Mouse (Mus musculus) common myeloid progenitor, adult 5-6 weeks (primary cell): ENCODE data around the gene Trappc1. TPM values are rescaled to one million over a fixed set of nuclear protein-coding genes. Genes with fewer than 3 reads are reported as not detected.

Experiments used
- ATAC-seq: replicated peaks from 2 replicates; pipeline ENCODE4 v1.8.0; 2016; ENCODE audit warnings: low read depth, mild to moderate bottlenecking, moderate TSS enrichment, inconsistent platforms; ENCODE audit not compliant: poor library complexity, severe bottlenecking
- total RNA-seq: library from RNA; stranded (forward); fragments of 200-1000, 187-1606 nt; gene quantifications from 2 replicates; pipeline ENCODE4 v1.2.3, GENCODE M21; 2017

Gene Trappc1
- total RNA-seq, 1 experiment from 2014 or later: 75.4 TPM

- no peak for ATAC-seq
Measured at GRCm38 (mm10) chr11:69368356-69369214, 44.8 kb downstream of the Trappc1 start.

GRCm38 (mm10) chr11:69369215-69369989 lies 45.6 kb downstream of the Trappc1 start, which contains the start of gene Chd3:
Gene Chd3, minus strand, starts transcription at chr11:69369406.
- ATAC-seq: no peak

DNA sequence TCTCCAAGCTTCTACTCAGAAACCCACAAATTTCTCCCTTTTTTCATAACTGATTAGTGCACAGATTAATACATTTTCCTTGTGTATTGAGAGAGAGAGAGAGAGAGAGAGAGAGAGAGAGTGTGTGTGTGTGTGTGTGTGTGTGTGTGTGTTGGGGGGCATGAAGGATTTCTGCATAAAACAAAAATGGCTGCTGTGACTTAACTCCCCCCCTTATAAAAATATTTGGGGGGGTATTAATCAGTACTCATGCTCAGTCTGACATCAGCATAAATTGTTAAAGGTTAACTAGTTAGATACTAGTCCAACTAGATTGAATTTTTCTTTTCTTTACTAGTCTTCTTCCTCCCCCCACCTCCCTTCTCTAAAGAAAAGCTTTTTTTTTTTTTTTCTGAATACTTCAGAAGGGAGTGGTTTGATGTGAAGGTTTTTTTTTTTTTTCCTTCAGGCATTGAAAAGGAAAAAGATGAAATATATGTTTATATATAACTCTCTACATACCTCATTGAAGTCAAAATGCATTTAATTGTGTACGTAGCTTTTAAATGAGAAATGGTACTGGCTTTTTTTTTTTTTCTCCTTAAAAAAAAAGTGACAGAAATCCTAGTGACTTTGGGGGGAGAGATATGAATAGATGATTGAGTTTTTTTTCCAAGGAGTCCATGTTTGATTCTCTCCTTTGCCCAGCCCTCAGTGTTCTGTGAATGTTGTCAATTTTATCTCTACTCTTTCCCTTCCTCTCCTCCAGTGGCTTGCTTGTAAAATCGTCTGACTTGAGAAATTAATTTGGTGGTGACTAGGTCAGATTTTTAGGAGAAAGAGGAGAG lies 46.4 kb downstream of the Trappc1 start:
- no peak for ATAC-seq

DNA sequence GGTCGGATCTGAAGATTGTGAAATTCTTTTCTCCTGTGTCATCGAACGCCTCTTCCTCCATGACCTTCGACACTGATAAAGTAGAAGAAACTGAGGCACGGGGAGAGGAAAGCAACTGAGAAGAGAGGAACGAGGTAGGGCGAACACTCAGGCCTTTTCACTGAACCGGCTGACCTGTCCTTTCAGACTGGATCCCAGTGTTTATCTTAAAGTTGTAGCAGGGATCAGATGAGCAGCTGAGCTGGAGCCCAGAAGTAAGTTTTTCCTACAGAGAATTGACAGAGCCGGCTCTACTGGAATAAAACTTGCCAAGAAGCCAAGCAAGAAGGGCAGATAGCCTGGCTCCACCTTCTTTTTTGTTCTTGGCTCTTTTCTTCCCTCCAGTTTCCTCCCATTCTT lies 47.0 kb downstream of the Trappc1 start:
- no peak for ATAC-seq

GRCm38 (mm10) chr11:69371601-69372000 lies 47.8 kb downstream of the Trappc1 start:
- ATAC-seq: no peak

DNA sequence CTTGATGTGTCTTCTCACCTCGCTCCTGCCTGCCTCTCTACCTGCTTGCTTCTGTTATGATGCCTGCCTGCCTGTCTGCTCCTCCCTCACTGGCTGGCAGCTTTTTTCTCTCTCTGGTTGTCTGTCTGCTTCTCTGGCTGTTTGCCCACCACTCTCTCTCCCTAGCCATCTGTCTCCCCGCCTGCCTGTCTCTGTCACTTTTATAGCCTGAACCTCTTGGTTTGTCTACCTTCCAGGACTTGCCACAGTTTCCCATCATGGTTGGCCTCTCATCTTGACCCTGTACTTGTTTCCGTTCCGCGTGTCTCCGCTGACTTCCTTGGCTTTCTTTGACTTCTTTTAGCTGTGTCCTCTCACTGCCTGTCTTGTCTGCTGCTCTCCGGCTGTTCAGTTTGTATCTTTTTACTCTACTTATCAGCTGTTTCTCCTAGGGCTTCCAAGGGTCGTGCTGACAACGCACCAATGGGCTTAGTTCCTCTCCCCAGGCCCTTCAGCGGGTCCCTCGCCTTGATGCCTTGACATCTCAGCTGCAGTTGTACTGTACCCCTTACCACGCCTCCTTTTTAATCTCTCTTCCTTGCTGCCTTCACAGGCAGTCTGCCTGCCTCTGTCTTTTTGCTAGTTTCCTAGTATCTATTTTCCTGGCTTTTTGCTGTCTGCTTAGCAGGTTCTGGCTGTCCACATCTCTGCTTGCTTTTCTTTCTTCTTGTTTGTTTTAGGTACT lies 48.4 kb downstream of the Trappc1 start:
- ATAC-seq: peak; percentile 48; the same call in 1 of the 2 replicates

GRCm38 (mm10) chr11:69372780-69373170 lies 49.0 kb downstream of the Trappc1 start:
- no peak for ATAC-seq

DNA sequence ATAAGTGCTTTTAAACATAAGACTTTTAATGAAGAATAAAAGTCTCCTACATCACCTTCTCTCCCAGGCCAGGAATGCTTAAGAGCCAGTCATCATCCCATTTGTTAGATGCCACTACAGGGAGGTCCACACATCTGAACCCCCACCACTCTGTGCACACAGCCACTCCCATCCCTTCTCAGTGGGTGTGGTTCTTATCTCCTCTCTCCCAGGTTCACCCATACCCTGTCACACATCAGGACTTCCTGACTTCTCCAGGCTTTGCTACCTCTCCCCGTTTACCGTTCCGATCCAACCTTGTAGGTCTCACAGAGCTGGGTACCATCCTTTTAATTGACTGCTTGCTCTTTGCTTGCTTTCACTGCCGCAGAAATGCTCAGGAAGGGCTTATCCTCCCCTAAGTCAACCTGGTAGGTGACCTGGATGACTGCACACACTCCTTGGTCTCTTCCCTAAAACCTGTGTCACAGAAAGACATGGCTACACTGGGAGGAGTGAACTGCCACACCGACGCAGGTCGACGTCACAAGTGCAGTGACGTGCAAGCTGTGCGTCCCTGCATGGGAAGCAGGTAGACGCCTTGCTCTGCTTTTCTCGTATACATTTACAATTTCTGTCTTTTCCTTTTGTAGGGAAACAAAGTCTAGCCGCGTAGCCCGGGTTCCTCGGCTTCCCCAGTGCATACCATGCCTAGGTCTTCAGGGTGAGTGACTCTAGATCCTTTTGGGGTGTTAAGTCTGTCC lies 49.6 kb downstream of the Trappc1 start:
- ATAC-seq: no peak

Other genes with a start within 250 kb of the Trappc1 start
- 7.1 and 10.0 TPM in 2 replicates for gene Vamp2, start 235.5 kb upstream of the Trappc1 start, total RNA-seq
- gene Per1, start 228.8 kb upstream of the Trappc1 start, total RNA-seq: 9.3 and 16.9 TPM in 2 replicates
- gene Hes7, start 203.6 kb upstream of the Trappc1 start, total RNA-seq: not detected in 2 replicates
- not detected in 2 replicates for gene 9130213A22Rik, start 201.4 kb upstream of the Trappc1 start, total RNA-seq
- gene Aloxe3, start 198.1 kb upstream of the Trappc1 start, total RNA-seq: 6.9 TPM in 1 of 2 replicates, not detected in the other
- gene Alox12b, start 167.0 kb upstream of the Trappc1 start, total RNA-seq: not detected in 2 replicates
- not detected in 2 replicates for gene Alox8, start 126.1 kb upstream of the Trappc1 start, total RNA-seq
- 0.14 TPM in 1 of 2 replicates, not detected in the other for gene Gucy2e, start 86.9 kb upstream of the Trappc1 start, total RNA-seq
- gene Cntrob, start 205 bp upstream of the Trappc1 start, total RNA-seq: 20.3 and 26.5 TPM in 2 replicates
- 0.05 TPM in 1 of 2 replicates, not detected in the other for gene Kcnab3, start 2.3 kb downstream of the Trappc1 start, total RNA-seq
- gene Rnf227, start 16.5 kb downstream of the Trappc1 start, total RNA-seq: 8.3 and 9.0 TPM in 2 replicates
- gene Chd3, start 45.4 kb downstream of the Trappc1 start, total RNA-seq: 64.5 and 68.0 TPM in 2 replicates
- 181 and 216 TPM in 2 replicates for gene Naa38, start 71.5 kb downstream of the Trappc1 start, total RNA-seq
- 35.5 and 37.6 TPM in 2 replicates for gene Cyb5d1, start 71.7 kb downstream of the Trappc1 start, total RNA-seq
- 0.46 TPM in 1 of 2 replicates, not detected in the other for gene Tmem88, start 74.3 kb downstream of the Trappc1 start, total RNA-seq
- 3.5 and 6.6 TPM in 2 replicates for gene Kdm6b, start 89.7 kb downstream of the Trappc1 start, total RNA-seq
- 0.68 TPM in 1 of 2 replicates, not detected in the other for gene Dnah2, start 225.1 kb downstream of the Trappc1 start, total RNA-seq
- gene Efnb3, start 236.2 kb downstream of the Trappc1 start, total RNA-seq: 0.55 TPM in 1 of 2 replicates, not detected in the other